Mouse (Mus musculus) limb, embryonic 10.5 days (tissue): ENCODE results near the gene Corin. TPM values are rescaled to one million over a fixed set of nuclear protein-coding genes. Genes with fewer than 3 reads are reported as not detected.
A peak's percentile ranks its signal among the peaks of the same experiment; 100 is the strongest.

Source experiments
- DNase-seq: peaks from one replicate; pipeline ENCODE4 v3.0.0-alpha.2; 2017; ENCODE audit warnings: low spot score
- H3K27ac ChIP-seq: fragments of 300-500 bp; sonication (generic); 2 replicates; pipeline ENCODE4 v1.5.1; 2016; ENCODE audit warnings: mild to moderate bottlenecking
- H3K27me3 ChIP-seq: fragments of 300-500 bp; sonication (generic); 2 replicates; pipeline ENCODE4 v1.6.1; 2016; ENCODE audit warnings: low read depth, mild to moderate bottlenecking; ENCODE audit not compliant: poor library complexity, severe bottlenecking
- H3K36me3 ChIP-seq: fragments of 300-500 bp; sonication (generic); 2 replicates; pipeline ENCODE4 v1.6.1; 2016; ENCODE audit warnings: mild to moderate bottlenecking, moderate library complexity
- H3K4me1 ChIP-seq: fragments of 300-500 bp; sonication (generic); 2 replicates; pipeline ENCODE4 v1.6.1; 2016
- H3K4me3 ChIP-seq: fragments of 300-500 bp; sonication (generic); 2 replicates; pipeline ENCODE4 v1.5.1; 2016; ENCODE audit warnings: mild to moderate bottlenecking, moderate library complexity
- H3K9me3 ChIP-seq: fragments of 300-500 bp; sonication (generic); replicated peaks from 2 replicates; pipeline ENCODE4 v1.6.1; 2016; ENCODE audit warnings: mild to moderate bottlenecking
- WGBS: fragments of 180-500 bp; shearing (Covaris S2); methylation state at CpG from one replicate; pipeline ENCODE4 v1.1.7; 2016; 5-methylcytosine and 5-hydroxymethylcytosine counted together
- polyA plus RNA-seq: library from polyadenylated mRNA; unstranded; fragments of >200 nt; fragmentation: Nextera tagmentation; extraction: Ambion mirVana; gene quantifications from 2 replicates; pipeline ENCODE4 v1.2.1, GENCODE M21; 2016

Gene Corin
- polyA plus RNA-seq, result 0.48 and 0.63 TPM in 2 replicates

DNA sequence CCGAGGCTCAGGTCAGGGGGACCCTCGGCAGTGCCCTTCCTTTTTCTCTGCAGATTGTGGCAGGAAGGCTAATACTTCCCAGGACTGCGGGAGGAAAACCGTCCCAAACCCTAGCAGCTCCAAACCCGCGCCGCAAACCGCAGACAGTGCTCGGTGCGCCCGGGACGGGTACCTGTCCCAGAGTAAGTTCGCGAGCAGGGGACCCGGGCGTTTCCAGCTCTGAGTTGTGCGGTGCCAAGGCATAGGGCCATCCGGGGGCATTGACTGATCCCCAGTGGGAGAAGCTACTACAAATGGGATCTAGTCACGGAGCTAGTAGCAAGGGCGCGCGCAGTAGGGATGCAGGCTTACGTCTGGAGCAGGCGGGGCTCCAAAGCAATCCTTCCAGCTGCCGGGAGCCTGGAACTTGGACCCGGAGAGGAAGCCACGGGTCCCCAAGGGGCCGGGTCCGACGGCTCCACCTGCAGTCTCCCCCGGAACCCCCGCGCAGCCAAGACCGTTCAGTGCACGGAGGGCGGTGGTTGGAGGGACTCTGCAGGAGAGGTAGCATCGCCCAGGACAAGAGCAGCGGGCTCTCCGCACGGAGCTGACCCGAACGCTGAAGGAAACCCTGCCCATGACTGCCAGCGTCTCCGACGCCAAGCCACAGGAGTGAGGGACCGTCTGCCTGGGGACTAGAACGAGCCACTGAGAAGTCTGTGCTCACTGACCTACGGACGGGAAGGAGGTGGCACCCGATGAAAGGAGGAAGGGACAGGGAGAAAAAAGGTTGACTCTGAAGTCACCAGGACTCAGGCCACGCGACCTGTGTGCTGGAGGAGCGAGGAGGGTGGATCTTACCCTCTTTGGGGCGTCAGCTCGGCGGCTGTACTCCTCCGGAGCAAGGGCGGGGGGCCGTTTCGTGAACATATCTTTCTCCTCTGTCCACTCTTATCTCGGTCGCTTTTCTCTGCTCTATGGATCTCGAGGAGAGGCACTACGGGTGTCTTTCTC lies at the start of gene Corin:
Gene Corin, minus strand, starts transcription at position 943 of the 993 bp plus-strand sequence.
- H3K4me1 ChIP-seq, result peaks cover 20% of the 10 kb centered on the region
- H3K27ac ChIP-seq, result peak within 1 kb of the TSS; percentile 46; the same call in 1 of the 2 replicates
- H3K4me3 ChIP-seq, result peak within 1 kb of the TSS; percentile 53
- no peaks in the 10 kb centered on the region for H3K36me3 ChIP-seq
- no peaks in the 10 kb centered on the region for H3K9me3 ChIP-seq
- H3K27me3 ChIP-seq, result peaks cover 51% of the 10 kb centered on the region
- DNase-seq, result peak; percentile 61
- 2% methylated on average over 64 of the region's 64 CpGs for WGBS

DNA sequence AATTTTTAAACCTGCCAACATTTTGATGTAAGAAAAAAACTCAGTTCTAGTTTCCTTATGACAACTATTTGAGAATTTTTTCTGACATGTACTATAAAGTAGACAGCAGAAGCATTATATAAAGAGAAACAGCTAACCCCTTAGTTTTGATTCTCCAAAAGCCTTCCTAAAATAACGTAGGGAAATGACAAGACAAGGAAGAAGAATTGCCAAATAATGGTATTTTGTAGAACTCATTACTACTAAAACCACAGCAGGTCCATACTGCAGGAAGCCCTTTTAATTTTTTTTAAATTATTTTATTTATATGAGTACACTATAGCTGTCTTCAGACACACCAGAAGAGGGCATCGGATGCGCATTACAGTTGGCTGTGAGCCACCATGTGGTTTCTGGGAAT lies 46.9 kb upstream of the Corin start:
- peaks cover 59% of the 10 kb centered on the region for H3K36me3 ChIP-seq
- DNase-seq, result no peak
- WGBS, result 91% methylated on average over 3 of the region's 3 CpGs
- H3K9me3 ChIP-seq, result no peaks in the 10 kb centered on the region
- H3K4me1 ChIP-seq, result no peaks in the 10 kb centered on the region
- no peaks in the 10 kb centered on the region for H3K27me3 ChIP-seq
- no peak overlapping the region for H3K4me3 ChIP-seq
- no peak overlapping the region for H3K27ac ChIP-seq

DNA sequence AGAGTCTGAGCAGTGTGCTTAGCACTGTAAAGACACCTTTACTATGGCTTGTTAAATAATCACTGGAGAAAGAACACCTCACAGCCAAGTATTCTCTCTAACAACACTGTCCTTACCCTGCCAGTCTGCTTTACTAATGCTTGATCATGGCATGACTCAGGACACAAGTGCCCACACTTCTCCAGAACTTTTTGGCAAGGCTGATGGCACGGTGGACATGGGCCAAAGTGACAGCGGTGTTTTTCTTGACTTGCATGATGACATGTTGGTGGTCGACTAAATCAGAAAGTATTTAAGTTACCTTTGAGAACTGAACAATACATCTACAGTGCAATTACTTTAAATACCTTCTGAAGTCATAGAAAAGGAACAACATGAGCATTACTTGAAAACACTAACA lies 24.6 kb upstream of the Corin start:
- DNase-seq, result no peak
- Histone ChIP-seq H3K27me3 (no peaks in the 10 kb centered on the region), H3K27ac (no peak overlapping the region), H3K4me3 (no peak overlapping the region), H3K36me3 (peaks cover 56% of the 10 kb centered on the region), H3K4me1 (no peaks in the 10 kb centered on the region), H3K9me3 (no peaks in the 10 kb centered on the region)
- WGBS, result 96% methylated on average over 3 of the region's 3 CpGs

DNA sequence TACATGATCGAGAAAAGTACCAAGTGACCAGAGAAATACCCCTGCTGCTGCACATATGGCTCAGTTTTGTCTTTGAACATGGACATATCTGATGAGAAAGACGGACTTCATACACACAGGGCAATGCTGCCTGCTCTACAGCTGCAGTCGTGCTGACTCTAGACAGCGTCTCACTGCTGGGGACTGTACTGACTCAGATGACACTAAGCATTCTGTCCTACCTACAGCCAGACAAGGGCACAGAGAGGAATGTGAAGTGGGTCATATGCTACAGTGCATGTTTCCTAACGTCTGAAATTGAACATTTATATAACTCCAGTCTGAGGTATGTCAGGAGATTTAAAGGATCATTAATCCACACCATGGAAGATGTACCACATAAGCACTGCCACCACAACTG lies 9.5 kb upstream of the Corin start:
- 89% methylated on average over 5 of the region's 5 CpGs for WGBS

DNA sequence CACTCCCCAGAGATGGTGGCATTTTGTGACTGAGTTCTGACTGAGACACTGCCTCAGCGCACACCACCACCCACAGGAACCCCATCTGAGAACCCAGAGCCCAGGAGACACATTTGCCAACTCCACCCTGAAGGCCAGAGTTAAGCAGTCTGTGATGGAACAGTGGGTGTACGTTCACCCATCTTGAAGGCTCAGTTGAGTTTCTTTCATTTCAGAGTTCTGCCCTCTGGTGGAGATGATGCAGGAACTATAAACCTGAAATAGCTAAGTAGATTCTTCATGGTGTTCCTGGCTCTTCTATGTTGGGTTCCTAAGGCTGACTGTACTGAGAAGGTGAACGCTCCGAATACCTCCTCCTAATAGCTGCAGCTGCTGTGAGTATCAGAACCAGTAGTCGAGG lies 1.5 kb upstream of the Corin start:
- Histone ChIP-seq H3K4me1 (peaks cover 20% of the 10 kb centered on the region), H3K36me3 (no peaks in the 10 kb centered on the region), H3K9me3 (no peaks in the 10 kb centered on the region), H3K27me3 (peaks cover 49% of the 10 kb centered on the region), H3K27ac (no peak overlapping the region), H3K4me3 (no peak overlapping the region)
- WGBS, result 79% methylated on average over 5 of the region's 5 CpGs
- DNase-seq, result no peak

More for the DNA sequence above, 9.5 kb upstream of the Corin start:
- no peak for DNase-seq
- H3K27me3 ChIP-seq, result no peaks in the 10 kb centered on the region
- no peaks in the 10 kb centered on the region for H3K4me1 ChIP-seq
- peaks cover 56% of the 10 kb centered on the region for H3K36me3 ChIP-seq
- no peaks in the 10 kb centered on the region for H3K9me3 ChIP-seq
- no peak overlapping the region for H3K27ac ChIP-seq
- no peak overlapping the region for H3K4me3 ChIP-seq

DNA sequence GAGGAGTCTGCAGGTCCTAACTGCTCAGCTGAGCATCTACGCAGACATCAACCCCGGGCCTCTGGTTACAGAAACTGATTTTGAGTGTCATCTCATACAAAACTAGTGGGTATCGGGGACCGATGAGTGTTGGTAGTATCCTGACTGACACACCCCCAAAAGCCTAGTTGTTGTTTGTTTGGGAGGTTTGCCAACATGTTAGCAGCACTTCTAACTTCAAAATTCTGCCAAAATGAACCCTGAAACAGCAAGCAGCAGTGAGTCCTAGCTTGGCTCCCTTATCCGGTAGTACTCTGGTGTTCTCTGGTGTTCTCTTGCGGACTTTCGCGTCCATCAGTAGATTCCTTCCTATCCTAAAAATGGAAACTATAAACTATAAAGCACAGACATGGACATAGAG lies 1.5 kb downstream of the Corin start:
- WGBS, result 75% methylated on average over 8 of the region's 8 CpGs
- Histone ChIP-seq H3K27ac (no peak overlapping the region), H3K9me3 (no peaks in the 10 kb centered on the region), H3K4me3 (no peak overlapping the region), H3K36me3 (no peaks in the 10 kb centered on the region), H3K27me3 (peaks cover 54% of the 10 kb centered on the region), H3K4me1 (peaks cover 20% of the 10 kb centered on the region)
- DNase-seq, result no peak

DNA sequence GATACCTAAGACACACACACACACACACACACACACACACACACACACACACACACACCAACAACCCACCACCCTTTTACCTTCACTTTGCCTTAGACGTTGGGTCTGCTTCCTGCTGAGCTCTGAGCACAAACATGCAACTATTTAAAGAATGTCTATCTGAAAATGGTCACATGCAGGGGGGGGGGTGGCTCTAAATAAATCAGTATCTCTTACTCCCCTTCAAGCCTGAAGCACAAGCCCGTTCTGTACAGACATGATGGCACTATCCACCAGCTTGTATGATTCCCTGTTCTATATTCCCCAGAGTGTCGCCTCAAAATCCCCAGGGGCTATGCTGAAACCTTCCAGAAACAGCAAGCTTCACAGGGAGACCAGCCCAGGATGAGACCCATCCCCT lies 2.5 kb downstream of the Corin start:
- Histone ChIP-seq H3K4me1 (peaks cover 20% of the 10 kb centered on the region), H3K9me3 (no peaks in the 10 kb centered on the region), H3K36me3 (no peaks in the 10 kb centered on the region), H3K4me3 (no peak overlapping the region), H3K27ac (no peak overlapping the region), H3K27me3 (peaks cover 54% of the 10 kb centered on the region)
- no peak for DNase-seq
- WGBS, result 69% methylated on average over 3 of the region's 3 CpGs

DNA sequence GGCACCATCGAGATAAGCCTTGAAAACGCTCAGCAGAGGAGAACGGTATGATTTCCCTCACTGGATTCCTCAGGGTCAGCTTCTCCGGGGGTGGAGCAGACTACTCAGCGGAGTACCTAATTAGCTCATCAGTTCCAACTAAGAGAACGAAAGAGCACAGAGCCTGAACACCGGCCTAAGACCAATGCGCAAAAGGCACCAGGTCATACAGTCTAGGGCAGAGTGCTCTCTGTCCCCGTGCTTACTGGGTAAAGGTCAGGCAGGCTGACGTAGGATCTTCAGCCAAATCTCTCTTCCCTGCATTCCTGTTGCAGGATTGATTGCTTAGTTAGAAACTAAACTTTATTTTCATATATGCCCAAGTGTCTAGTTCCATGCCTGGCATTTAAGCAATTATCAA lies 6.0 kb downstream of the Corin start:
- Histone ChIP-seq H3K27ac (no peak overlapping the region), H3K4me1 (peaks cover 7% of the 10 kb centered on the region), H3K4me3 (no peak overlapping the region), H3K27me3 (peaks cover 28% of the 10 kb centered on the region), H3K9me3 (no peaks in the 10 kb centered on the region), H3K36me3 (no peaks in the 10 kb centered on the region)
- DNase-seq, result no peak
- 75% methylated on average over 10 of the region's 10 CpGs for WGBS

DNA sequence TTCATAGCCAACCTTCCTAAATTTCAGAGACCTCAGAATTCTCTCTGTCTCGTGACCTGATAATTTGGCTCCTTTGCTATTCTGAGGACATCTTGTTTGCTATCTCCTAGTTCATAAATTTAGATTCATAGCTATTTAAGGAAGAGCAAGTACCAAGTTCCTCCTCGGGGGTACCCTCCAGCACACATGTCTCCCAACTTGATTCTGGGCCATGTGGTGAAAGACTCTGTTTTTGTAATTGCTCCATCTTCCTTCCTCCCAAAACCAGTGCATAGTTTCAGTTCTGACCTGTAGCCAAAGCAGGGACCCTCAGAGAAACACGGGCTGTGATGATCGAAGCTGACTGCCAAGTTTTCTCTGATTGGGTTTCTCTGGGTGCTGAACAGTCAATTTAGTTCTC lies 7.5 kb downstream of the Corin start:
- Histone ChIP-seq H3K36me3 (no peaks in the 10 kb centered on the region), H3K27ac (no peak overlapping the region), H3K4me1 (0 out of 2 replicates have a peak, but pooled peaks cover 4% of the 10 kb centered on the region), H3K4me3 (no peak overlapping the region), H3K9me3 (no peaks in the 10 kb centered on the region), H3K27me3 (peaks cover 13% of the 10 kb centered on the region)
- 88% methylated on average over 4 of the region's 4 CpGs for WGBS
- DNase-seq, result no peak

DNA sequence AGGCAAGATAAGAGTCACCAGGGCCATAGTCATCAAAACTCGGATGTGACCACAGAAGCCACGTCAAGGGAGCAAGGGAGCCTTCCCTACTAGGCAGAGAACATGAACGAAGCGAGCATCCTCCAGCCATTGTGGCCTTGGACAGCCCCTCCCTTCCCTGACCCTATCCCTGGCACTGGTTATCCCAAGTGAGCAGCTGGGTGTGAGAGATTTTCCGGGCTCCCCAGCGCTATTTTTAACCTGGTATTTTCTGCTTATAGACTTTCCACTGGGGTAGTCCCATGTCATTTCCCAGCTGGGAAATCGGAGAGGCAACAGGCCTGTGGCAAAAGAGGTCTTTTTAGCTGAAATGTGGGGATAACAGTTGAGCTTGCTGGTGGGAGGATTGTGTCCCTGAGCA lies 10.4 kb downstream of the Corin start:
- no peak overlapping the region for H3K27ac ChIP-seq
- H3K36me3 ChIP-seq, result no peaks in the 10 kb centered on the region
- WGBS, result 85% methylated on average over 7 of the region's 7 CpGs
- H3K4me3 ChIP-seq, result no peak overlapping the region
- peaks cover 4% of the 10 kb centered on the region; the same call in 1 of the 2 replicates for H3K27me3 ChIP-seq
- H3K9me3 ChIP-seq, result no peaks in the 10 kb centered on the region
- H3K4me1 ChIP-seq, result no peaks in the 10 kb centered on the region
- DNase-seq, result no peak

DNA sequence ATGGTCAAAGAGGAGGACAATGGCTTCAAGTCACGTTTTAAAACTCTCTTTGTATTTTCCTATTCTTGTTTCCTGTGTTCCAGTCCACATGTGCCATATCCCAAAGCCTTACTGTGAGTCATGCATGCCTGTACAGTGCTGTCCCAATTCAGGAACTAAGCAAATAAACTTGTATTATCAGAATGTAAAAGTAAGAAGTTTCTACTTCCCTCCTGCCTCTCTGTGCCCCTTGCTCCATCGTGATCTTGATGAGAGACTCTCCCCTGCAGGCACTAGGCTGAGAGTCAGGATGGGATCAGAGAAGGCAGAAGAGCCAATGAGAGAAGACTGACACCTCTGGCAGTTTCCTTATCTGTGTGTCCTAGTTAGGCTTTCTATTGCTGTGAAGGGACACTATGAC lies 13.0 kb downstream of the Corin start:
- WGBS, result 63% methylated on average over 2 of the region's 2 CpGs
- no peaks in the 10 kb centered on the region for H3K9me3 ChIP-seq
- H3K36me3 ChIP-seq, result no peaks in the 10 kb centered on the region
- DNase-seq, result no peak
- H3K4me3 ChIP-seq, result no peak overlapping the region
- H3K4me1 ChIP-seq, result peaks cover 11% of the 10 kb centered on the region
- H3K27ac ChIP-seq, result no peak overlapping the region
- no peaks in the 10 kb centered on the region for H3K27me3 ChIP-seq

DNA sequence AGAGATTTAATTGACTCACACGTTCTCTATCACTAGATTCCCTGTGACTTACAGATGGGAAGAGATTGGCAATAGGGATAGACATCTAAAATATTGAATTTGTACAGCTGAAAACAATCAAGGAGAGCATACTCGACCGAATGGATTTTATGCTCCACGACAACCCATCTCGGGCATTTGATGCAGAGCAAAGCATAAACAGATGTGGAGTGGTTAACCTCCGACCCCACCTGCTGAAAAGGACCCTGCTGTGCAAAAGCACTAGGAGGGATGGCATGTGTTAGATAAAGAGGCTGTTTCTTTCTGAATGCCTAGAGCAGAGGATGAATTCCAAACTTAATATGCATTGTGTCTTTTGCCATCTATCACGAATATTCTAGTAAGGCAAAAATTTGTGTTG lies 23.8 kb downstream of the Corin start:
- Histone ChIP-seq H3K27me3 (no peaks in the 10 kb centered on the region), H3K4me1 (peaks cover 20% of the 10 kb centered on the region), H3K4me3 (no peak overlapping the region), H3K9me3 (no peaks in the 10 kb centered on the region), H3K27ac (no peak overlapping the region), H3K36me3 (no peaks in the 10 kb centered on the region)
- 12% methylated on average over 7 of the region's 7 CpGs for WGBS
- no peak for DNase-seq

DNA sequence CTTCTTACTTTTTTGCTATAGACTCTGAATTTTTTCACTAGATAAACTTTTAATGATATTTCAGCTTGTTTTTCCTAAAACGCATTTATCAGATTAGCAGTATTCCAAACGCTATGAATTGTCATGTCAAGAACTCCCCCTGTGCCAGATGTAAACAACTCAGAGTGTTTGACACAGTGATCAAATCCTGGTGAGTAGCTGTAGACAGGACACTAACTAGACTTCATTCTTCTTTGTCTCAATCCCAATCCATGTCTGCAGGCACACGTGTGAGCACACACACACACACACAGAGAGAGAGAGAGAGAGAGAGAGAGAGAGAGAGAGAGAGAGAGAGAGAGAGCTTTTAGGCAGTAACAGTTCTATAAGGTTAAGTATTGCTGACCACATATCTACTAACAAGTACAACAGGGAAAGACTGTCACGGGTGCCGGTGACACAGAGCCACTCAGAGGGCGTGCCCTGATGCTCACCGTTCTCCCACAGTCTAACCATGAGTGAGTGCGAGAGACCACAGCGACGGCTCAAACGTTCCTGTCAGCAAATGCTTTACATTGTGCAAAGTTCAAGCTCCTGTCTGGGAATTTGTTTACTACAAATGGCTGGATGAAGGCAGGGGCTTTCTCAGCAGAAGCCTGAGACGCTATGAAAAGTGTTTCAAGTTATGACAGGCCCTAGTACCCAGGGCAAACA lies 31.8 kb downstream of the Corin start:
- Histone ChIP-seq H3K4me3 (no peak overlapping the region), H3K27ac (no peak overlapping the region), H3K9me3 (no peaks in the 10 kb centered on the region), H3K4me1 (no peaks in the 10 kb centered on the region), H3K36me3 (no peaks in the 10 kb centered on the region), H3K27me3 (no peaks in the 10 kb centered on the region)
- no peak for DNase-seq
- 84% methylated on average over 12 of the region's 12 CpGs for WGBS
